Mouse (Mus musculus): ENCODE results near the gene Usp33.
A peak's percentile ranks its signal among the peaks of the same experiment; 100 is the strongest.

The Usp33 gene

GRCm38 (mm10) chr3:152342961-152343517 is 3.2 kb upstream of the Usp33 start:
- DNase-seq: no peak

DNA sequence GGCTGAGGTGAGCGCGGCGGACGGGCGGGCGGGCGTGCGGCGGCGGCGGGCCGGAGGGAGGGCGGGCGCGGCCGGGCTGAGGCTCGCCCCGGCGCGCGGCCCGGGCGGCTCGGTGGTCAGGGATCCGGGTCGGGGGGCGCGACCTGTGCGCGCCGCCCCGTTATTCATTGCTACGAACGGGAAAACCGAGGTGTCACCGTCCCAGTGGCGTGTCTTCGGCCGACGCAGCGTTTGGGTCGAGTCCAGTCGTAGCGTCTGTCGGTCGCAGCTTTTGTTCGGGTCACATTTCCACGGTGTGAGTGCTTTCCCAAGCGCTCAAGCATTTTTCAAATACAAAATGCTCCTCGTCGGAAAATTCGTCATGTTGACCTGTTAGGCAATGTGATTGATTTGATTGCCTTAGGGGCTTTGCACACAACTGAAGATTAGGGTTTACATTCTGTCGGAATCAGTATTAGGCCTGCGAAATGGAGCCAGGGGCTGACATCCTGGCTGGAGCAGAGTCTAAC is 409 bp downstream of the Usp33 start:
- DNase-seq: peak; percentile 28 to 69

- no peak for DNase-seq
These were observed 949 bp downstream of the Usp33 start for GRCm38 (mm10) chr3:152347227-152347626.

DNA sequence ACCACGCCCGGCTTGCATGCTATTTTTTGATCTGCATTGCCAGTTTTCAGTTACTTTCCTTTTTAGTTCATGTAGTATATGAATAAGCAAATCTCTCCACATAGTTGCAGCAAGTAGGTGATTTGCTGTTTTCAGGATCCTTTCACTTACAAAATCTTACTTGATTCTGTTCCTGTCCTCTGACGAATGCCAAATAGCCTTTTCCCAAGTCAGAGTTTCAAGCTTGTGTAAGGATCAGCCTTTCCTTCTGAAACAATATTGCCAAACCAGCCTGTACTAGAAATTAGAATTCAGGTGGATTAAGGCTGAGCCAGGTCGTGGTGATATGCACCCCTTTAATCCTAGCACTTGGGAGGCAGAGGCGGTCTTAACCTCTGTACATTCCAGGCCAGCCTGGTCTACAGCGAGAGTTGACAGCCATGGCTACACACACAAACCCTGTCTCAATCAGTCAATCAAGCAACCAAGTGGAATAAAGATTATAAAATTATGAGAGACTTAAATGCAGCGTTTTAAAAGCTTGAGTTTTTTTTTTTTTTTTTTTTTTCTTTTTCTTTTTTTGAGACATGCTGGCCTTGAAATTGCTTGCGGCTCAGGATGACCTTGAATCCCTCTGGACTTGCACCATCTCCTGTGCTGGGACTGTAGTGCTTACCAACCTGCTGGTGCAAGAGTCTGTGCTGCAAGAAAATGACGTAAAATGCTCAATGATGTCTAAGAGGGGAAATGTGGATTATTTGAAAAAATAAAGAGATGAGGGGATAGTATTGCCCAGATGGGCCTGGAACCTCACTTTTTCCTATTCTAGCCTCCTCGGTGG is 1.9 kb downstream of the Usp33 start:
- no peak for DNase-seq

- no peak for DNase-seq
These were observed 4.2 kb downstream of the Usp33 start for GRCm38 (mm10) chr3:152350431-152350830.

- no peak for DNase-seq
These were observed 4.7 kb downstream of the Usp33 start for GRCm38 (mm10) chr3:152350966-152351365.

GRCm38 (mm10) chr3:152352289-152352688 is 6.0 kb downstream of the Usp33 start:
- peak; percentile 48 to 49 for DNase-seq

GRCm38 (mm10) chr3:152353434-152354177 is 7.3 kb downstream of the Usp33 start:
- DNase-seq: no peak

DNA sequence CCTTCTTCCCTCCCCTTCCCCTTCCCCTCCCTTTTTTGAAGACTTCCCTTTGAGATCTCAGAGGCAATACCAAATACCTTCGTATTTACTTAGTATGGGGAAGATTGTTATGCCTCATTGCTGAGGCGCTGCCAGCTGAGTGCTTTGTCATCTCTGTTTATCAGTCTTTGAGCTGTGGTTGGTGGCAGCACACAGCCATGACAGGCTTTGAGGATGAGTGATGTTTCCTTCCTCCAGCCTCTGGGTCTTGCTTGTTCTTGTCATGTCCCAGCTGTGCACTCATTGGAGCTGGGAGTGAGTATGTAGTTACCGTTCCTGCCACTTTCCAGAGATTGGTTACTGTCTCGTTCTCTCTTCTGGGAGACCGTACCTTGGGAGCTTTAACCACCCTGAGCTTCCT is 9.1 kb downstream of the Usp33 start:
- peak in 1 of 2 experiments; percentile 36 for DNase-seq

DNA sequence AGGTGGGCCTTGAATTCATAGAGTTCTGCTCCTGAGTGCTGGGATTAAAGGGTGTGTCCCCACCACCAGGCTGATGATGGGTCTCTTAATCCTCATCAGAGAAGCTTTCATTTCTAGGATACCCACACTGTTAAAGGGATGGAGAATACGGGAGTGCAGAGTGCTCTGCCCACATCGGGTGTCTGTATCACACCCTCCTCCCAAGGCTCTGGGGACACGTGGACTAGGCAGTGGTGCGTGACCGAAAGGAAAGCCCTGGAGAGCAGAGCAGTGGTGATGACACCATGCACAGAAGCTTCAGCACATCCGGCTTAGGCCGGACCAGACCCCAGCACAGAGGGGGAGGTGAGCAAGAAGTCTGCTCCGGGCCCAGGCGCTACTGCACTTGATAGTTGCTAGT is 10.5 kb downstream of the Usp33 start:
- peak; percentile 39 to 51 for DNase-seq

DNA sequence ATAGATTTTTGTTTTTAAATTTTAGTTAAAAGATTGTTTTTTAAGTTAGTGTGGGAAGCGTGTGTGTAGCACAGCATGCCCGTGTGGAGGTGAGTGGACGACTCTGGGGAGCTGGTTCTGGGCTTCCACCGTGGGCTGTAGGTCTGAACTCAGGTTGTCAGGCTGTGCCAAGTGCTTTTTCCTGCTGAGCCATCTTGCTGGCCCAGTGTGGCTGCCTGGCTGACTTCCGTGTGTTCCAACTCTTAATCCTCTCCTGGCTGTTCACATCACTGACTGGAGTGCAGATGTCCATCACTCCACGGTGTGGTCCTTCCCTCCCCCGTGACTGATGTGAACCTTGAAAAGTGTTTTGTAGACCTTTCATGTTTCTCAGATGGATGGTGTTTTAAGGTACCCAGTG is 12.9 kb downstream of the Usp33 start:
- no peak for DNase-seq

- DNase-seq: no peak
These were observed 17.9 kb downstream of the Usp33 start for GRCm38 (mm10) chr3:152364181-152364580.

- DNase-seq: no peak
These were observed 29.8 kb downstream of the Usp33 start for GRCm38 (mm10) chr3:152376063-152376462.

DNA sequence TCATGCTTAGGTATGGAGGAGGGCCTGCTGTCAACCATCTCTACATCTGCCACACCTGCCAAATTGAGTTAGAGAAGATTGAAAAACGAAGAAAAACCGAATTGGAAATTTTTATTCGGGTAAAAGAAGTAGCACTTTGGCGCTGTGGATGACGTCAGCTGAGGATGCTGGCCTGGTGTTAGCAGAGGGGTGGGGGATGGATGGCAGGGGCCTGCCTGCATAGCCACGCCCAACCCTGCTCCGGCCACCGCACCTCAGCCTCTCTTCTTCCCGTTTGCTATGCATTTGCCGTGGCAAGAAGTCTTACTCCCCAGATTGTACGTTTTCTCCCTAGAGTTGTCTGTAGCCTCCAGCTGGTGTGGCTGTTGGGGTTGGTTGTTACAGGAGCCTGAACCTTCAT is 37.8 kb downstream of the Usp33 start:
- no peak for DNase-seq

DNA sequence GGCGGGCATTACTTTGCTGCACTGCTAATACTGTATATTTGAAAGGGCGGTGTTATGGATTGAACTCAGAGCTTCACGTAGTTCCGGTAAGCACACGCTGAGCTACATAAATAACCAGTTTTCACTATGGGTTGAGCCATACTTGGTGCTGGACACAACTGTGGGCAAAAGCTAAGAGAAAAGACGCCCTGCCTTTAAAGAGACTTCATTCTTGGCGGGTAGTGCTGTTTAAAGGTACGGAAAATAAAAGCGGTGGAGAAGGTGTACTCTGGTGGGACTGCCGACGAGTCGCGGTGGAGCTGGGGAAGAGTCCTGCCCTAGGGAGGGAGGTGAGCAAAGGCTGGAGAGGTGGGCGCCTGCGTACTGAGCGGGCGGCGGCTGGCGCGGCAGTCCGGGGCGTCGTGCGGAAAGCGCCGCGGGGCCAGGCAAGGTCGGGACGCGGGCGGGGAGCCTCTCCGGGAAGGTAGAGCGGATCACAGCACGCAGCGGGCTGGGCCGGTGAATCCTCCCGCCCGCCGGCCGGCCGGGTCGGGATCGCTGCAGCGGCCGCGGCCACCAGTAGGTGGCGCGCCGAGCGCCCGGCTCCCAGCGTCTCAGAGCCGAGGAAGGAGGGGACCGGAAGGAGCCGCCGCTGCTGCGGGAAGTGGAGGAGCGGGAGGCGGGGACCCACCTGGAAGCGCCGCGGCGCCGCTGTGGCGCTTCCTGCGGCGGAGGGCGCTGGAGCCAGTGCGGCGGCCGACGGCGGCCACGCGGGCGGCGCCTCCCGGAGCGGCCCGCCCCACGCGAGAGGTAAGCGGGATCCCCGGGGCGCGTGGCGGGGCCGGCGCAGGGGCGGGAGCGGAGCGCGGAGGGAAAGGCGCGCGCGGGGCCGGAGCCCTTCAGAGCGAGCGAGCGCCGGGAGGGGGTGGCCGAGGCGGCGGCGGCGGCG is 49.3 kb downstream of the Usp33 start, which contains the start of gene Zzz3:
Gene Zzz3, plus strand, starts transcription at position 124 of the 928 bp plus-strand sequence.
- peak; percentile 94 to 95 for DNase-seq

GRCm38 (mm10) chr3:152396278-152396987 is 50.2 kb downstream of the Usp33 start:
- DNase-seq: peak; percentile 97 to 100

DNA sequence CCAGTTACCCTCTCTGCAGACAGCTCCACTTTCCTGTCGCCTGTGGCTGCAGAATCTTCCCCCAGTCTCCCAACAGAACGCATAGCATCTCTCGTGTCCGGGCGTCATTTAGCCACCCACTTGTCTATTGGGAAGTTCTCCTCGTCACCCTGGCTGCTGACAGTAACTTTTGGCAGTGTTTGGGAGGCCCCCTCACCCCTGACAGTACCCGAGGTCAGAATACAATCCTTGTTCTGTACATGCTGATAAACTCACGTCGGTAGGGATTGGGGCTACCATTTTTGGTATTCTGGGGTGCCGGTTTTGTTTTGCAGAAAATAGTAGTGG is 50.7 kb downstream of the Usp33 start:
- DNase-seq: no peak

DNA sequence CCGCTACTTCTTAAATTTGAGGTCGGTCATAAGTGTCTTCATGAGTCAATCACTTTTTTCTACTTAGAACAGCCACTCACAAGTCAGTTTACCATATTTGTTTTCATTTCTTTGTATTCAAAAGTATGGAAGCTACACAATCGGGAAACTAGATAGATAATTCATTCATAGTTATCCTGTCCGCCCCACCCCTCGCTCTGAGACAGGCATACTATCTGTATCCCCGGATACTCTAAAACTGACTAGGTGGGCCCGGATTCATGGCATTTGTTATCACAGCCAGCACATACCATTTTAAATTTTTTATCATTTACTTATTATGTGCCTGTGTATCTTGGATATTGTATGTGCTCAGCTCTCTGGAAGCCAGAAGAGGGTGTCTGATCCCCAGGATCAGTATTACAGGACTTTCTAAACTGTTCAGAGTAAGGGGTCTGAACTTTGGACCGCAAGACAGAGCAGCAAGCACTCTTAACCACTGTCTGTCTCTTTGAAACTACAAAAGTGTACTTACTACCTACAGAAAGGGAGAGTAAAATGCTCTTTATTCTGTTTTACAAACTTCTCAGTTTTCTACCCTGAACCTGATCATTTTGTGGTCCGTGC is 51.2 kb downstream of the Usp33 start:
- DNase-seq: peak in 1 of 2 experiments; percentile 42

DNA sequence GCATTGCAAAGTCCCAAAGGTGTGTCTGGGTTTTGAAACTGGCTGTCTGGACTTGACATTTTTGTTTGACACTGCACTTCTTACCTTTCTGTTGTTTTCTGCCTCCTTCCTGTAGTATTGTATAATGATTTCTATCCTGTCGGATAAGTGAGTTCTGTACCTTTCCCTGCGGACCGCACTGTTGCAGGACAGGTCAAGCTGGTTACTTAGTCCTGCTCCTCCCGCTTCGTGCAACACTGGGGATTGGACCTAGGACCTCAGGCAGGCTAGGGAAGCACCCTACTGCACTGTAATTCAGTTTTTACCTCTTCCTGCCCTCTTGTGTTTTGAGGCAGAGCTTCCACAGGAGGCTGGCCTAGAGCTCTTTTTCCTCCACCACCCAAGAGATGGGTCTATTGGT is 54.2 kb downstream of the Usp33 start:
- peak; percentile 52 to 53 for DNase-seq

DNA sequence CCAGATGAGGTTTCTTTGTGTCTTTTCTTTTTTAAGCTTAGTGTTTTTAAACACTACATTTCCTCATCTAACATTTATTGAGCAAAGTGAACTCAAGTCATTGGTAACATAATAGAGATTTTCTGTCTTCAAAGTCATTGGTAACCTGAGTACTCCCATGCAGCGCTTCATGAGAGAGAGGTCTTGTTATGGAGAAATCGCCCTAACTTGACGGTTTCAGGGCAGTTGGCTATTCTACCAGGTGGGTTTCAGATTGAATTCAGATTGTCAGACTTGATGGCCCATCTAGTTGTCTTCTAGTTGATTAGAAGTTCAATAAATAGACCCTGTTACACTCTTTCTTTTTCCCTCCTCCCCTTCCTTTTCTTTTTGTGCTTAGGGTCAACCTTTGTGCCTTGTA is 54.6 kb downstream of the Usp33 start:
- DNase-seq: no peak

- DNase-seq: peak; percentile 41 to 60
These were observed 55.8 kb downstream of the Usp33 start for GRCm38 (mm10) chr3:152401964-152402670.

All from kidney, postnatal 36 days (tissue).